Mouse (Mus musculus): ENCODE results near the gene Ube2h.

GRCm38 (mm10) chr6:30300372-30300771 lies 4.0 kb downstream of the Ube2h start:
- TF ChIP-seq CTCF (IDR thresholded peaks at IDR 0.05; ENCODE audit: control insufficient read depth, insufficient read depth, insufficient replicate concordance, low read depth, low read length) (no peak), POLR2A (IDR thresholded peaks at IDR 0.05; ENCODE audit: control insufficient read depth, low read depth, low read length) (no peak; the same call in 1 of the 2 replicates)
